Mouse (Mus musculus) v-Abl transformed pro-B cells (cell line): ENCODE results near the gene Cpeb2.

Experiments
- in situ Hi-C, 2 experiments: fragments of 400-800 bp; cut with MboI; formaldehyde crosslinking; loops; one replicate each; pipeline ENCODE4 v1.15.1; 2025; ENCODE audit not compliant: unreplicated experiment in 2 of 2

The Cpeb2 gene

DNA sequence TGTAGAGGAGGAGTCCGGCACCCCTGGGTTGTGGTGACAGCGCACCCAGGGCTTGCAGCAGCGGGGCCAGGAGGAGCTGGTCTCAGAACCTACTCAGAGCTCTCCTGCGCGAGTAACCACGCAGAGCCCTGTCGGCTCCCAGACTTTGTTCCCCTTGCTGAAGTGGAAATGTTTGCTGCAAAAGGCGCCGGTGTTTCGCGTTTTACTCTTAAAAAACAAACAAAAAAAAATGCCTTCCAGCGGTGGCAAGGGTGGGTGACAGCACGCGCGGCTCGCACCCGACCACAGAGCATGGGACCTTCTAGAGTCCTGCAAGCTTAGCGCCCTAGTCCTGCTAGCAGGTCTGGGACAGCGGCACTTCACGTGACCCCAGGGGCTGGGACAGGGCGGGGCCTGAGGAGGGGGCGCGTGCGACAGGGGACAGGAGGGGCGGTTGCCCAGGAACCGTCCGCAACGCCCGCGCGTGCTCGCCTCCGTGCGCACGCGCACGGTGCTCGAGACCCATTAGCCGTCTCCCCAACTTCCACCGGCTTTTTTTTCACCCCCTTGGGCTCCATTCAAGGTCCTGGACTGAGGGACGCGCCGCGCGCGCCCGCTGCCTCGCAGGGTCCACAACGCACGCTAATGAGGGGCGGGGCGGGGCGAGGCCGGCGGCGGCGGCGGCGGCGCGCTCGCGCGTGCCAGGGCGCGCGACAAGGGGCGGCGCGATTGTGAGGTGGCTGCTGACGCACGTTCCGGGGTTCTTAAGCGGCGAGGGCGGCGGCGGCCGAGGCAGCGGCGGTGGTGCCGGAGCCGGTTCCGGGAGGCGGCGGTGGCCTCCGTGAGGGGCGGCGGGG is at the start of gene Cpeb2:
TSS of gene Cpeb2 (plus strand) at position 691 of the 836 bp plus-strand sequence.
- in situ Hi-C loops = loop anchor here (10.0 to 25.0 kb wide), 4 partner anchors 530 to 1520 kb away; partner anchors contain the start of genes Bod1l (in 2 of the 2) and Rab28 (in 1 of the 2)

DNA sequence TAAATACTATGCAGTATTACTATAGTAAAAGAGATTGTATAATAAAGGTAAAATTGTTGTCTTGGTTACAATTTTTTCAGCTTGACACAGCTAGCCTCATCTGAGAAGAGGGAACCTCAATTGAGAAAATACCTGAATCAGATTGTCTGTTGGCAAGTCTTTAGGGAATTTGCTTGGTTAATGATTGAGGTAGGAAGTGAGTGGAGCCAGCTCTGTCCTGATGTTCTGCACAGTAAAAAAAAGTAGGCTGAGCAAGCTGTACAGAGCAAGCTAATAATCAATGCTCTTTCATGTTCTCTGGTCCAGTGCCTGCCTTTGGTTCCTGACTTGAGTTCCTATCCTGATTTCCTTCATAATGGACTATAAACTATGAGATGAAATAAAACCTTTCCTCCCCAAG is 49.4 kb upstream of the Cpeb2 start:
- in situ Hi-C loops = no loop called here

DNA sequence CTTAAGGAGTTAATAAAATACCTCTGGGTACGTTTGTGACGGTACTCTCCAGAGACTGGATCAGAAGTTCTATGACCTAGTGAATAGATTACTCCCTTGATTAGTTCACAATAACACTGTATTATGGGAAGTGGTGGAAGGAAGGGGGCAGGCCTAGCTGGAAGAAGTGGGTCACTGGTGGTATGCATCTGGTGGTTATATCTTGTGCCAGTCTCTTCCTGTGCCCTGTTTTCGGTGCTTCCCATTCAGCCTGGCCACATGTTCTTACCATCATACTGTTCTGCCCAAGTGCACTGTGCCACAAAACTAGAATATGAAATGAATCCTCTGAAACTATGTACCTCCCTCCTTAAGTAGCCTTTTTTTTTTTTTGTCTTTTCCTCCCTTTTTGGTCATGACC is 48.1 kb upstream of the Cpeb2 start:
- in situ Hi-C loops = no loop called here

DNA sequence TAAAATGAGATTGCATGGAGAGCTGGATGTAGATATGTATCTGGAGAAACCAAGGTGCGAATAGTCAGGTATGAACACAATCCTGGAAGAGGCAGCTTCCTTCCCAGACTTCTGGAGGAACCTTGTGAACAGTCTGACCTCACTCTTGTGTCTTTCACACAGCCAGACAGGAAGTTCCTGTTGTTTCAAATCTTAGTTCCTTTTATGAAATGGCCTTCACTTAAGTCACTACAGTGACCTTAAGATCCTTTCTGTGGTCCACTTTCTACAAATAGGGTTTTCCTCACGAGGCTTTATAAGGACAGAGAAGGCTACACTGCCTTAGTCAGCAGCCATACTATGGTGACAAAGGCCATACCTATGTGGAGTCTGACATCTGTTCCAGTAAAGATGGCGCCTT is 47.5 kb upstream of the Cpeb2 start:
- in situ Hi-C loops = no loop called here

DNA sequence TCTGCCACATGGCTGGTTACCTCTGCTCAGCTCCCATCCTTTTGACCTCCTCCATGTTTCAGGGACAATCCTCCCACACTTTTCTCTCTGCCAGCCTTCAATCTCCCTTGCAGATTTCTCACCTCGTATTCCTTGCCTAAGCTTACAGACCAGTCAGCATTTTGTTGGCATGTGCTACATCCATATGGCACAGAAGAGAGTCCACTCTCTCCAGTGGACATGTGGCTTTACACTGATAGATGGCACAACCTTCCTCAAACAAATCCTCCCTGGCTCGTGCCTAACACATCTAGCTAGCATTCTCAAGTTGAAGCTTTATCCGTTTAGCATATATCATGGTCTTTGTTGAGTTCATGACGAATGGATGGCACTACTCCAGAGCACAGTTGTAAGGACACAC is 32.3 kb upstream of the Cpeb2 start:
- in situ Hi-C loops = no loop called here

DNA sequence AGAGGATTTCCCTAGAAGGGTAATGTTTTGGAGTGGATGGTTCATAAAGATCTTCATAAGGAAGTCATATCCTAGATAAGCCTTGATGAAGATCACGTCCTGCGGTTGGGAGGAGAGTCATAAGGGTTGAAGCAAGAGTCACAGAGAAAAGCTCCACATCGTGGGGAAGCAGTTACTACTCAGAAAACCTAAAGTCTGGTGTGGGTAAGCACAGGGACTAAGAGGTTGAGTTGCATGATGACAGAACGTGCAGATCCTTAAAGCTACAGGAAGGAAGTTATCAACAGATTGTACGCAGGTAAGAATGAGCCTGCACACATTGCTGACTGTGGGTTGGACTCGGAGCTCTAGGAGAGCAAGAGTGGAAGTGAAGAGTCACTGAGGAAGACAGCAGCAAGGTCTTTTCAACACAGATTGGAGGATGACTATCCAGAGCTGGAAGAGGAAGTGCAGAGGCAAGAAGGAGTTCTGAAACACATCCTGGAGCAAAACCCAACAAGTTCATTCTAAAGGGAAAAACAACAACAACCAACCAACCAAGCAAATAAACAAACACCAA is 26.4 kb upstream of the Cpeb2 start:
- in situ Hi-C loops = no loop called here

DNA sequence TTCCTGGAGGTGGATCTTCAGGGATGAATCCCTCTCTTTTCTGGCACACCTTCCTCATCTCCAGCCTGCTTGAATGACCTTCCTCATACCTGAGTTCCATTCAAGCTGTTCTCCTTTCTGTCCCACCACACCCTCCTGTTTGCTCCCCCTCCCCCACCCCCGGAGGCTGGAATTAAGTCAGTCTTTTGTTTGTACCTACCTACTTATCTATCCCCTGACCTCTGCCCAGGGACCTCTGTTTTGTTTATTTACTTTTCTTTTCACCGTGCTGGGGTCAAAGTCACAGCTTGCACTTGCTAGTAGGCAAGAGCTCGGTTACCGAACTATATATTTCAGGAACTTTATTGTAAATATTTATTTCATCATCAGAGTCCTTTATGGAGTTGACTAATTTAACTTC is 15.5 kb upstream of the Cpeb2 start:
- in situ Hi-C loops = no loop called here

DNA sequence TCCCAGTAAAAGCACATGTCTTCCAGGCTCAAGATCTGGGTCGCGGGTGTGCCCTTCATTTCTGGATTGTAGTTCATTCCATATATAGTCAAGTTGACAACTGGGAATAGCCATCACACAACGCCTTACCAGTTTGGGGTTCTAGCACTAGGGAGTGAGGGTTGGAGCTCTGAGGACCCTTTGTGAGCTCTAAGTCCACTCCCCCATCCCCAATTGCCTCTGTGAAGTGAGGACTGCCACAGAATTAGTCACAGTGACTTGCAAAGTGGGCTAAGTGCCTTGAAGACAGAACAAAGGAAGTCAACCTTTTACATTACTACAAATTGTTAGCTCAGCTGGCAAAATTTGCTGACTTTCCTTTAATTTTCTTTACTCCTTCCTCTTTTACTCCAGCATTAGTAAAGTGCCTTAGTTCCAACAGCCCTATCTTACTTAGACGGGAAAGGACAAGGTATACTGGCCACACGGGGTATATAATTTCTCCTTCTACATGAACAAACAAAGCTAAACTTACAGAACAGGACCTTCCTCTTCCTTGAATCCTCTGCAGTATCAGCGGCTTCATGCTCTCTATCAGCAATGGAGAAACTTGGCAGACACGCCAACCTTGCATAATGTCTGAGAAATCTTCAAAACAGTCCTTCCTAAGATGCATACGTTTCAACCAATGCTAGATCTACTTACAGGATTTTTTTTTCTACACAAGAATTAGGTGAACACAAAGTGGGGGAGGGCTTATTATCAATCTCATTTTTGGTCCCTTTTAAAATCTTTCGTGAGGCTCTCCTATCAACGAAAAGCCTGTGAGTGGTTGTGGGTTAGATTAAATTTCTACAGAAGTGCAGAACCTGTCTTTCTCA is 14.8 kb upstream of the Cpeb2 start:
- in situ Hi-C loops = no loop called here

DNA sequence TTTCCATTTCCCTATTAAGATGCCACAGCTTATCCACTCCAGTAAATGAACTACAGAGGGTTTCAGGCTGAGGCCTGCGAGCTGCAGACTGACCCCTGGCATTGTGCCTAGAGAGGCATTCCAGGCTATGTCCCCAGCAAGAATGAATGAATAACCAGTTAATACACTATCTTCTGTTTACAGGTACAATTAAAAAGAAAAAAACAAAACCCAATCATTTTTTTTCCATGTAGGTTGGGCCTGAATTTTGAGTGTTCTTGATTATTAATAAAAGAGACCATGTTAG is 14.2 kb upstream of the Cpeb2 start:
- in situ Hi-C loops = no loop called here

DNA sequence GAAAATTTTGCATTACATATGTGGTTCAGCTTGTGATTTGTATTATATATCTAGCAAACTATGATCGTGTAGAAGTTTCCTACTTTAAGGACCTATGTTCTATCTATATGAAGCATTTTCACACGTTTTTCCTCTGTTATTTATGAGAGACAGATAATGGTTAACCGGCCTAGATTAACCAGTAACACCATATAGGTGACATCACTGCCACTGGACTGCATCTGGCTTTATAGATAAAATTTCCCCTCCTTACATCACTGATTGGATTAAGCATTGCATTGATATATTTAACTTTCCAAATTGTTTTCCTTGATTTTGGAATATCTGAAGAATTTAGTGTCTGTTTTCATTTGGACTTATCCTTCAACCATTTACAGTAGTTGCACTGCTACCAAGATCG is 9.6 kb upstream of the Cpeb2 start:
- in situ Hi-C loops = no loop called here

DNA sequence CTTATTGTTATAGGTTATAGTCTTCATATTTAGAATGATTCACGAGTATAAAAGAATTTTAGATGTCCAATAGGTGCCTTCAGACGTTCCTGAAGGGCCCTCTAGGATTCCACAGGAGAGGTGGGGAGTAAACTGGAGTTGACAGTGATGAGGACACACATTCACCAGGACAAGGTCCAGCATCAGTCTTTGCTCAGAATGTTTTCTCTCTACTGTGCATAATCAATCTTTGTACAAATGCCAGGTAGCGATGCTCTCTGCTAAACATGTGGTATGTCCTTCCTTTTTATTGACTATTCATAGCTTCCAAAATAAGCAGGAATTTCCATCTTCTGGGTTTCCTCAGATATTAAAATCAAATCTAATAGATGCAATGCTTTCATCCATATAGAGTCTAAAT is 8.7 kb upstream of the Cpeb2 start:
- in situ Hi-C loops = no loop called here

DNA sequence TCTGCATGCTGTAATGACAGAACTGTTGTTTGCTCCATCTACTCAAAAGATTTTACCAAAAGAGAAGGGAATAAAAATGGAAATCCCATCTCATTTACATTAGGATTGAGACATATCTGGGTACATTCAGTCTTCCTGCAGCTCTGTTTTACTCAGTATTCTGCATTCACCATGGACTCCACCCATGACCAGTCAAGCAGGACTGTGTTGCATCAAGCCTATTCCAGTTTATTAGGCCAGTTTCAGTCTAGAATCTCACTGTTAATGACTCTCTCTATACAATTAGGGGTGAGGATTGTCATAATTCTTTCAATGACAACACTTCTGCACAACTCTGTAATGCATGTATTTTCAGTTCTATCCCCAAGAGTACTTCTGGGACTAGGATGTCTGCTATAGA is 6.8 kb upstream of the Cpeb2 start:
- in situ Hi-C loops = loop anchor here (25.0 kb wide), 3 partner anchors 536 to 1514 kb away; partner anchors contain the start of genes Bod1l (in 1 of the 2) and Rab28 (in 1 of the 2)

DNA sequence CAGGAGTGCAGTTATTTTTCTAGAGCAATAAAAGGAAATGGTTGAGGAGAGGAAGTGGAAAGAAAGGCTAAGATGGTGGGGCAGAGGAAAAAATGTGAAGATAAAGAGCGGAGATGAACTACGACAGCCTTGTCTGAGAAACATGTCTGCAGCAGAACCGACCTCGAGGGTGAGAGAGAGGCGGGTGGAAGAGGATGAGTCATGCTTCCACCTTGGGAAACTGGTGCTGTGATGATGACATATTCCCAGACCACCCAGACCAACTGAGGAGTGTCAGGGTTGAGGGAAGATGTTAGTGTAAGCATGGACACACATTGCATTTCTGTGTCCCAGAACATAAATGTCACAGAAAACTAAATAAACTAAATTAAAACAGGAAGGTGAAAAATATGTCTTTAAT is 5.4 kb upstream of the Cpeb2 start:
- in situ Hi-C loops = loop anchor here (25.0 kb wide), 3 partner anchors 535 to 1515 kb away; partner anchors contain the start of genes Bod1l (in 1 of the 2) and Rab28 (in 1 of the 2)

DNA sequence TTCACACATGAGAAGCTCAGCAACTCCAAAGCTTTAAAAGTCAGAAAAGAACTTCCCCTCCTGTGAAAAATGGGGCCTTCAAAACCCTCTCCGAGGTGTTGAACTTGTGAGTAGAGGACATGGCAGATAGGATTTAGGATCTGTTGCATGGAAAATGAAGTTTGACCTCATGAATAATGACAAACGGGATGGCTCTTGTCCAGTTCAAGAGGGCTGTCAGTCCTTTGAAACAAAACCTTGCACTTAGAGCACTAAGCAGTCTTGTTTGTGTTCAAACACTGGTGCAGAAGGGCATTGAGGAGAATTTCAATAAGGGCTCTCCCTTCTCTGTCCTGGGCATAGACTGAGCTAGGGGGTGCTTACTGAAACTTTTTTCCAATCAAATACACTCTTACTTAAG is 1.9 kb upstream of the Cpeb2 start:
- in situ Hi-C loops = loop anchor here (10.0 to 25.0 kb wide), 4 partner anchors 531 to 1519 kb away; partner anchors contain the start of genes Bod1l (in 2 of the 2) and Rab28 (in 1 of the 2)

DNA sequence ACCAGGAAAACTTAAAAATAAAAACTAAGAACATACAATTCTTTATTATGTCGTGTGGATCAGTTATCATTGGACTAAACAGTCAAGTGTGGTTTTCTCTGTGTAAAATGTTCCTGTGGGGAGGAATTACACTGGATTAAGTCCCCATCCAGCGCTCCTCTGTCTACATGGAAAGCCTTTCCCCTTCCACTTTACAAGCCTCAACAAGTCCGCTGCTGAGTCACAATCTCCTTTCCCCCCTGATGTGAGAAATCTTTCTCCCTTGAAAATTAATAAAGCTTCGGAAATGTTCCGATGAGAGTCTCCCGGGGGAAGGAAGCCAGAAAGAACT is 856 bp upstream of the Cpeb2 start:
- in situ Hi-C loops = loop anchor here (10.0 to 25.0 kb wide), 4 partner anchors 530 to 1520 kb away; partner anchors contain the start of genes Bod1l (in 2 of the 2) and Rab28 (in 1 of the 2)

DNA sequence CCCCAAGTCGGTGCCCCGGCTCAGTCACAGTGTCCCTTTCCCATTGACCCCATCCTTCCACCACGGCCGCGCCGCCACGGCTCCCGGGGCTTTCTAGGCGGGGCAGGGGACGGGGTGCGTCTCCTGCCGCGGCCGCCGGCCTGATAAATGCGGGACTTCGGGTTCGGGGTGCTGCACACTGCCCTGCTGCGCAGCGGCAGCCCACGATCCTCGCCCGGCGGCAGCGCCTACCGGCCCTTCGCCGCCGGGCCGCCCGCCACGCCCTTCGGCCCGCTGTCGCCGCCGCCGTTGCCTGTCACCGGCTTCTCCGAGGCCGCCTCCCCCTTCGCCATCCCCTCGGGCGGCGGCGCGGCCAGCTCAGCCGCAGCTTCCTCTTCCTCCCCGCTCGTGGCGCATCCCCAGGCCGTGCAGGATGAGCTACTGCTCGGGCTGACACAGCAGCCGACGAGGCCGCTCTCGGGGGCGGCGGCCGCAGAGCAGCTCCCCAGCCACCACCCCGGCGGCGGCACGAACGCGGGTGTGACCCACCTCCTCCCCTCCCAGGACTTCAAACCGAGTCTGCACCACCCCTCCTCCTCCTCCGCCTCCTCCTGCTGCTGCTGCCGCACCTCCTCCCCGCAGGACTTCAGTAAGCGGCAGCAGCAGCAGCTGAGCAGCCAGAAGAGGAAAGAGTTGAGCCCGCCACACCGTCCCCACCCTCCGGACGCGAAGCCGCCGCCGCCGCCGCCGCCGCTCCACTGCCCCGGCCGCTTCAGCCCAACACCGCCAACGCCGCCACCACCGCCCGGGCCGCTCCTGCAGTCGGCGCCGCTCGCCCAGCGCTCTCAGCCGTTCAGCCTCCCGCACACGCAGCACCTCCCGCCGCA is 579 bp downstream of the Cpeb2 start:
- in situ Hi-C loops = loop anchor here (10.0 to 25.0 kb wide), 4 partner anchors 529 to 1521 kb away; partner anchors contain the start of genes Bod1l (in 2 of the 2) and Rab28 (in 1 of the 2)

DNA sequence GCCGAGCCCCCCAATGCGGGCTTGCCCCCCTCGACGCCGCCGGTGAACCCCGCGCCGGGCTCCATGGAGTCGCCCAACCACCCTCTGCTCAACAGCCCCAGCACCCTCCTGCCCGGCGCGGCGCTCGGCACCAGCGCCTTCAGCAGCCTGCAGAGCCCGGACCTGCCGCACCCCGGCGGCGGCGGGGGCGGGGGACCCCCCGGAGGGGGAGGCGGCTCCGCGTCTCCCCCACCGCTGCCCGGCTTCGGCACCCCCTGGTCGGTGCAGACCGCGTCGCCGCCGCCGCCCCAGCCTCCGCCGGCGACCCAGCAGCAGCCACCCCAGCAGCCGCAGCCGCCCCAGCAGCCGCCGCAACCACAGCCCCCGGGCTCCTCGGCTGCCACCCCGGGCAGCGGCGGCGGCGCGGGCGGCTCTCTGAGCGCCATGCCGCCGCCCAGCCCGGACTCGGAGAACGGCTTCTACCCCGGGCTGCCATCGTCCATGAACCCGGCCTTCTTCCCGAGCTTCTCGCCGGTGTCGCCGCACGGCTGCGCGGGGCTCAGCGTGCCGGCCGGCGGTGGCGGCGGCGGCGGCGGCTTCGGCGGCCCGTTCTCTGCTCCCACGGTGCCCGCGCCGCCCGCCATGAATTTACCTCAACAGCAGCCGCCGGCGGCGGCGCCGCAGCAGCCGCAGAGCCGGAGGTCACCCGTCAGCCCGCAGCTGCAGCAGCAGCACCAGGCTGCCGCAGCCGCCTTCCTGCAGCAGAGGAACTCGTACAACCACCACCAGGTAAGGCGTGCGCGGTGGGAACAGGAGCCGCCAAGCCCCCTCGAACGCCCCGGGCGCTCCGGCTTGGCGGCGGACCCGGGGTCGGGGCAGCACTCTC is 1.6 kb downstream of the Cpeb2 start:
- in situ Hi-C loops = loop anchor here (10.0 to 25.0 kb wide), 4 partner anchors 528 to 1522 kb away; partner anchors contain the start of genes Bod1l (in 2 of the 2) and Rab28 (in 1 of the 2)

DNA sequence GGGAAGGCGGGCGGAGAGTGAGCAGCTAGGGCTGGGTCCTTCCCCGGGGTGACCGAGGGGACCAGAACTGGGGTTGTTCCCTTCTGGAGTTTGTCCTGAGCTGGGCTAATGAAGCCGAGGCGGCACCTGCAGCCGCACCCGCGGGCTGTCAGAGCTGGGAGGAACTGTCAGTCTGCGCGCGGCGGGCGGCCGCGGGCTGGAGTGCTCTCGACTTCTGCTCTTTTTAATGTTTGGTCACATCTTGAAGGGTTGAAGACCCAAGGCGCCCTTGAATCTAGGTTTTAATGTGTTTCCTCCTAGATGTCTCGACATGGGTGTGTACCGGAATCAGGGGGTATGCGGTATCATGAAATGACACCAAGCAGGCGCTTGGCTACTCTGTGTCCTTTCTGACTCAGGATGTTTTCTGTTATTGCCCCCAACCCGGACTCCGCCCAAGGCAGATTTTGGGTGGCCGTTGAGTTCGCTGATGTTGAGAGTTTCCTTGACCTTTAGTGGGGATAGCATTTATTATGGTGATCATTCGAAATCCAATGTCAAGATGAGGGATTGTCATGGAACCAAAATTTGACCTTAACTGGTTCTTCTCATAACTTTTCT is 2.3 kb downstream of the Cpeb2 start:
- in situ Hi-C loops = loop anchor here (10.0 to 25.0 kb wide), 4 partner anchors 527 to 1523 kb away; partner anchors contain the start of genes Bod1l (in 2 of the 2) and Rab28 (in 1 of the 2)
